Mouse (Mus musculus) embryonic facial prominence, embryonic 12.5 days (tissue): ENCODE measurements around the gene Drp2. TPM values are rescaled to one million over a fixed set of nuclear protein-coding genes. Genes with fewer than 3 reads are reported as not detected.

Source experiments
- ATAC-seq: fragments of 200-750 bp; cut with Nextera tagmentation; 2 replicates; pipeline ENCODE4 v1.8.0; 2017; ENCODE audit not compliant: insufficient number of reproducible peaks, insufficient read depth, low FRiP score, low TSS enrichment
- H3K27ac ChIP-seq: fragments of 300-500 bp; sonication (generic); 2 replicates; pipeline ENCODE4 v1.5.1; 2016; ENCODE audit warnings: mild to moderate bottlenecking
- H3K27me3 ChIP-seq: fragments of 300-500 bp; sonication (generic); 2 replicates; pipeline ENCODE4 v1.6.1; 2016; ENCODE audit warnings: mild to moderate bottlenecking, moderate library complexity
- H3K36me3 ChIP-seq: fragments of 300-500 bp; sonication (generic); 2 replicates; pipeline ENCODE4 v1.6.1; 2016; ENCODE audit warnings: mild to moderate bottlenecking
- H3K4me1 ChIP-seq: fragments of 300-500 bp; sonication (generic); 2 replicates; pipeline ENCODE4 v1.6.1; 2016
- H3K4me2 ChIP-seq: fragments of 300-500 bp; sonication (generic); replicated peaks from 2 replicates; pipeline ENCODE4 v1.6.1; 2016; ENCODE audit warnings: mild to moderate bottlenecking, moderate library complexity
- H3K4me3 ChIP-seq: fragments of 300-500 bp; sonication (generic); 2 replicates; pipeline ENCODE4 v1.5.1; 2016; ENCODE audit warnings: mild to moderate bottlenecking
- H3K9ac ChIP-seq: fragments of 300-500 bp; sonication (generic); 2 replicates; pipeline ENCODE4 v1.6.1; 2016; ENCODE audit warnings: mild to moderate bottlenecking, moderate library complexity
- H3K9me3 ChIP-seq: fragments of 300-500 bp; sonication (generic); 2 replicates; pipeline ENCODE4 v1.6.1; 2016; ENCODE audit warnings: mild to moderate bottlenecking, moderate library complexity
- WGBS: fragments of 180-500 bp; shearing (Covaris S2); methylation state at CpG from one replicate; pipeline ENCODE4 v1.1.7; 2016; 5-methylcytosine and 5-hydroxymethylcytosine counted together
- polyA plus RNA-seq: library from polyadenylated mRNA; unstranded; fragments of >200 nt; fragmentation: Nextera tagmentation; extraction: Ambion mirVana; gene quantifications from 2 replicates; pipeline ENCODE4 v1.2.1, GENCODE M21; 2016

The Drp2 gene
- polyA plus RNA-seq = 5.0 and 5.2 TPM in 2 replicates

DNA sequence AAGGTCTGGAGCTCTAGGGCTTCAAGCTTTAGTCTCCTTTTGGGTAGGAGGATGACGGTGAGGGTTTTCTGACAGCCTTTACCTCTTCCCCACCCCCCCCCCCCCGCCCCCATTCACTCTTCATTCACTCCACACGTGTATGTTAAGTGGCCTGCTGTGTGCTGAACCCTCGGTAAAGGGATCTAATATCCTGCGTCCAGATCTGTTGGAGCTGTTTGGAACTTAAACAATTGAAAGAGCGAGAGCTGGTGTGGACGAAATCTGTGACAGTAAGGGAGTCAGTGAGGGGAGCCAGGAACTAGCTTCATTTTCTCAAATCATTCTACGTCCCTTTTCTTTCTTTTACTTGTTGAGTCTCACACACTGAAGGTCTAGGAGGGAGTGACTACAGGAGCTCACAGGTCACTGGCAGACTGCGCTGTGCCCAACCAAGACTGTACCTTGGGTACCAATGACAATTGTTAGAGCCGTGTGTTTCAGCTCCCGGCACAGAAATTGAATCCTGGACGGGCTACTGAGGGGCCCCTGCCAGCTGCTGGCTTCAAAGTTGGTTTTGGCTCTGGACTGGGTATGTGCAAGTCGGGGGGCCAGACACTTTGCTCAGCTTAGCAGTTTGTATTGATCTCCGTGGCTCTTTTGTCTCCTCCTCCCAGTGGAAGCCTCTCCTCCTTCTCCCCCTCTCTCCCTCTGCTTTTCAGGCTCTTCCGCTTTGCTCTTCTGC lies at the start of gene Drp2:
Drp2 (plus strand) TSS at position 689 of the 721 bp plus-strand sequence.
- H3K4me3 ChIP-seq = peak within 1 kb of the TSS; percentile 36
- H3K27me3 ChIP-seq = 0 out of 2 replicates have a peak, but pooled peaks cover 3% of the 10 kb centered on the region
- peak within 1 kb of the TSS; percentile 49 for H3K4me2 ChIP-seq
- no peaks in the 10 kb centered on the region for H3K36me3 ChIP-seq
- 0 out of 2 replicates have a peak, but pooled peaks have one; percentile 28 for ATAC-seq
- H3K9ac ChIP-seq = peak within 1 kb of the TSS; percentile 44; the same call in 1 of the 2 replicates
- no peaks in the 10 kb centered on the region for H3K4me1 ChIP-seq
- peak within 1 kb of the TSS; percentile 30; the same call in 1 of the 2 replicates for H3K27ac ChIP-seq
- no peaks in the 10 kb centered on the region for H3K9me3 ChIP-seq
- 26% methylated on average over 14 of the region's 15 CpGs for WGBS

DNA sequence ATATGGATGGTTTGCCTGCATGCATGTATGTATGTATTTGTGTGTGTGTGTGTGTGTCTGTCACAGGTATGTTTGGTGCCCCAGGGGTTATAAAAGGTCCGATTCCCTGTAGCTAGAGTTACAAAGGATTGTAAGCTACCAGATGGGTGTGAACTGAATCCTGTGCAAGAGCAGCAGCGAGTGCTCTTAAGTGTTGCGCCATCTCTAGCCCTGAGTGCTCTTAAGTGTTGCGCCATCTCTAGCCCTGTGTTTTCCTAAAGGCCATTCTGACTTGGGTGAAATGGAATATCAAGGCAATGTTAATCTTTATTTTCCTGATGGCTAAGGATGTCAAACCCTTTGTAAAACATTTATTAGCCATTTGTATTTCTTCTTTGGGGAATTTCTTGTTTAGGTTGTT lies 45.0 kb upstream of the Drp2 start:
- Histone ChIP-seq H3K9me3 (no peaks in the 10 kb centered on the region), H3K4me3 (no peak overlapping the region), H3K27me3 (no peaks in the 10 kb centered on the region), H3K9ac (no peak overlapping the region), H3K27ac (no peak overlapping the region), H3K4me1 (no peaks in the 10 kb centered on the region), H3K36me3 (no peaks in the 10 kb centered on the region), H3K4me2 (no peak overlapping the region)
- ATAC-seq = no peak
- 80% methylated on average over 4 of the region's 4 CpGs for WGBS

DNA sequence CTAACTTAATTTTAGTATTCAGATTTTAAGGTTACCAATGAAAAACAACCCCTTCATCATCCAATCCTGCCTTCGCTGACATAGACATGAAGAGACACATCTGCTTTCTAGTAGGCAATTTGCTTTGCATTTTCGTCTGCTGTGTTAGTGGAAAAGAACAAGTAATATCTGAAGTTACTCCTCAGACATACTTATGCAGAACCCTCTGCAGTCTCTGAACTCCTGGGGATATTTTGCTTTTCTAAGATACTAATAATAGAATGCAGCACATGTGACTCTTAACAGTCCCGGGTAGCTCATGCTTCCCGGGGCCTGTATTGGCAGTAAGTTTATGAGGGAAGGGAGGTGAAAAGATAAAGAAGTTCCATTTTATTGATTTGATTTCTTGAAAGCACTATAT lies 42.2 kb upstream of the Drp2 start:
- Histone ChIP-seq H3K27ac (no peak overlapping the region), H3K4me3 (no peak overlapping the region), H3K4me1 (no peaks in the 10 kb centered on the region), H3K36me3 (no peaks in the 10 kb centered on the region), H3K9ac (no peak overlapping the region), H3K4me2 (no peak overlapping the region), H3K27me3 (no peaks in the 10 kb centered on the region), H3K9me3 (no peaks in the 10 kb centered on the region)
- ATAC-seq = no peak
- 86% methylated on average over 4 of the region's 4 CpGs for WGBS

DNA sequence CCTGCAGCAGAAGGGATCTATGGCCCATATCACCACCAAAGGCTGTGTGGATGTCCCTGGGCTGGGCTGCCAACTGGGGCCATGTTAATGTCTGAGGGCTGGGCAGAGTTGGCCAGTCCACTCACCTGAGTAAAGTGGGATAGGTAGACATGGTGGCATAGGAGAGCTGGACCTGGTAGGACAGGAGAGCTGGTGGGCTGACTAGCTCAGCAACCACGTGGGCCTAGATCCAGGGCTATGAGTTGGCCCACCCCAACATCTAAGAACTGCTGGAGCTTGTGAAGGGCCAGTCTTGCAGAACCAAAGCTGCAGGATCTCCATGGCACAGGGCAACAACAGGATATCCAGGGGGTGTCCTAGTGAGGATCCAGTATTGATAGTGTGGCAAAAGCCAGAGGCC lies 38.9 kb upstream of the Drp2 start:
- 76% methylated on average over 1 of the region's 1 CpGs for WGBS
- no peak for ATAC-seq
- Histone ChIP-seq H3K27ac (no peak overlapping the region), H3K36me3 (no peaks in the 10 kb centered on the region), H3K9ac (no peak overlapping the region), H3K4me1 (no peaks in the 10 kb centered on the region), H3K4me3 (no peak overlapping the region), H3K4me2 (no peak overlapping the region), H3K27me3 (no peaks in the 10 kb centered on the region), H3K9me3 (no peaks in the 10 kb centered on the region)

DNA sequence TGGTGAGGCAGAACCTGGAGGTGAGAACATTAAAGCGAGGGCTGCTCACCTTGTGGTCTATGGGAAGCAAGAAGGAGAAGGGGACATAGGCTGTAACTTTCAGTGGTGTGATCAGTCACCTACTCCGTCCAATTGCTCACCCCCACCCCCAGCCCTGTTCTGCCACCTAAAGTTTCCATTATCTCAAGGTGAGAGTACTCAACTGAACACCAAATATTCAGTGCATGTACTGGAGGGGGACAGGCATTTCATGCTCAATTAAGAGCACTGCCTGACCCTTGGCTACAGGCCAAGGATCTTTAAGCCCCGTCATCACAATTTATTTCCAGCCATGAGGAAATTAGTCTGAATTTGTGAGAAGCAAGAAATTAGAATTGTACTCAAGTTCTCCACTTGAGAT lies 37.8 kb upstream of the Drp2 start:
- WGBS = 86% methylated on average over 3 of the region's 3 CpGs
- ATAC-seq = no peak
- no peak overlapping the region for H3K9ac ChIP-seq
- H3K27ac ChIP-seq = no peak overlapping the region
- H3K9me3 ChIP-seq = no peaks in the 10 kb centered on the region
- no peaks in the 10 kb centered on the region for H3K36me3 ChIP-seq
- H3K4me1 ChIP-seq = no peaks in the 10 kb centered on the region
- no peaks in the 10 kb centered on the region for H3K27me3 ChIP-seq
- H3K4me3 ChIP-seq = no peak overlapping the region
- no peak overlapping the region for H3K4me2 ChIP-seq

DNA sequence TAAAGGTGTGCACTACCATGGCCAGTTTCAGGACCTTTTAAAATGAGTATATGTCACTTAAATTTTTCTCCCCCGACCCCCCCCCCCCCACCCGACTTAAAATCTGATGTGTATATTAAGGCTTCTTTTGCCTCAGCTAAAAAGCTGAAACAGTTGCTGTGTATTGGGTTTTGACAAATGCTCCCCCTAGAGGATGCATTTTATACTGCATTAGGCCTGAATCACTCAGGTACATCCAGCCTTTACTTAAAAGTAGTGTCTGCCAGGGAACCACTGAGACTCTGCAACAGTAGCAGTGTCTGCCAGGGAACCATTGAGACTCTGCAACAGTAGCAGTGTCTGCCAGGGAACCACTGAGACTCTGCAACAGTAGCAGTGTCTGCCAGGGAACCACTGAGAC lies 33.1 kb upstream of the Drp2 start:
- Histone ChIP-seq H3K4me3 (no peak overlapping the region), H3K4me2 (no peak overlapping the region), H3K9ac (no peak overlapping the region), H3K9me3 (no peaks in the 10 kb centered on the region), H3K4me1 (no peaks in the 10 kb centered on the region), H3K36me3 (no peaks in the 10 kb centered on the region), H3K27me3 (no peaks in the 10 kb centered on the region), H3K27ac (no peak overlapping the region)
- ATAC-seq = no peak
- 12% methylated on average over 2 of the region's 2 CpGs for WGBS

DNA sequence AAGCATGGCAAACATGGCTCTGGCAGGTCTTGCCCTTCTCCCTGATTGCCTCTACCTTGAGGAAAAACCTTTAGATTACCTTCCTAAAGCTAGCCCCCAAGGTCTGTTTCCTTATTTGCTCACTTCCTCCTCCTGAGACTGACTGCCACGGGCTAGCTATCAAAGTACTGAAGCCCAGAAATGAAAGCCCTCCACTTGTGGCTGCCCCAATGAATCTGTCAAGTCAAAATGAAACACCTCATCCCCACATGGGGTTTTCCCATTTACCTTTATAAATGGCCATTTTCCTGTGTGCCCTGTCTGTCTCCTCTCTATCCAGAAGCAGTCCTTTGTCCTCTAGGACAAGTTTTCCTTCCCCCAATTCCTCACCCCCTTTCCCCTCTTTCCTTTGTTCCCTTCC lies 30.2 kb upstream of the Drp2 start:
- no peaks in the 10 kb centered on the region for H3K36me3 ChIP-seq
- H3K9me3 ChIP-seq = no peaks in the 10 kb centered on the region
- no peak overlapping the region for H3K4me2 ChIP-seq
- H3K27ac ChIP-seq = no peak overlapping the region
- no peak overlapping the region for H3K9ac ChIP-seq
- no peak for ATAC-seq
- no peaks in the 10 kb centered on the region for H3K4me1 ChIP-seq
- H3K27me3 ChIP-seq = no peaks in the 10 kb centered on the region
- WGBS = 75% methylated on average over 1 of the region's 1 CpGs
- H3K4me3 ChIP-seq = no peak overlapping the region

DNA sequence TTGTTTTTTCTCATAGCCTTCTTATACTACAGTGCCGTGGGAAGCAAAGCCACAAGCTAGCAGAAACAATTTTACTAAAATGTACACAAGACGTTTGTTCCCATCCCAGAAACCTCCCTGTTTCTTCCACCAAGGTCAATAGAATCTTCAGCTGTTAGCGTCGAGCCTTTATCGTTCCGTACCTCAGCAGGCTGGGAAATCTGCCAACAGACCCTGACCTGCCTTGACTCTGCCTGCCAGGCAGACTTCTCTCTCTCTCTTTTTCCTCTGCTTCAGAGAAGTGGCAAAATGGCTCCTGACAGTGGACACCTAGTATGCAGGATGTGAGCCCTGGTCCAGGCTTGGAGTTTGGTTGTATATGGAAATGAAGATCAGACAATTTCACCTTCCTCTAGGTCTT lies 19.5 kb upstream of the Drp2 start:
- Histone ChIP-seq H3K27ac (no peak overlapping the region), H3K9ac (no peak overlapping the region), H3K4me1 (no peaks in the 10 kb centered on the region), H3K9me3 (no peaks in the 10 kb centered on the region), H3K4me2 (no peak overlapping the region), H3K4me3 (no peak overlapping the region), H3K27me3 (no peaks in the 10 kb centered on the region), H3K36me3 (no peaks in the 10 kb centered on the region)
- 88% methylated on average over 6 of the region's 6 CpGs for WGBS
- ATAC-seq = no peak

DNA sequence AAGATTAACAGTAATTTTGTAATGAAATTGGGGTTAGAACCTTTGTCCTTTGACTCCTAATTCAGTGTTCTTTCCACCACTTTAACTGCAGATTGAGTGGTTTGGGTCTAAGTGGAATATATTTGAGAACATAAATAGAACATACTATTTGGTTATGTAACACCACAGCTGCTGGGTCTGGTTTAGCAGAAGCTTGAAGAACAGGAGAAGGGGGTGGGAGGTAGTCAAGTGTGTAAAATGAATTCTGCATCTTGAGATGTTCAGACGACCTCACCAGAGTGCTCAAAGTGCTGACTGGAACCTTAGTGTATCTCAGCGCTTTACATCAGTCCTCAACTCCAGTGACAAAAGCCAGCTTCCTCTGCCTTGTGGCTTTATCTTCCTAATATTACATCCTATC lies 5.4 kb upstream of the Drp2 start:
- no peak overlapping the region for H3K9ac ChIP-seq
- H3K4me1 ChIP-seq = no peaks in the 10 kb centered on the region
- H3K9me3 ChIP-seq = no peaks in the 10 kb centered on the region
- no peak overlapping the region for H3K4me2 ChIP-seq
- 73% methylated on average over 2 of the region's 2 CpGs for WGBS
- H3K27ac ChIP-seq = no peak overlapping the region
- H3K36me3 ChIP-seq = no peaks in the 10 kb centered on the region
- ATAC-seq = no peak
- no peaks in the 10 kb centered on the region for H3K27me3 ChIP-seq
- no peak overlapping the region for H3K4me3 ChIP-seq

DNA sequence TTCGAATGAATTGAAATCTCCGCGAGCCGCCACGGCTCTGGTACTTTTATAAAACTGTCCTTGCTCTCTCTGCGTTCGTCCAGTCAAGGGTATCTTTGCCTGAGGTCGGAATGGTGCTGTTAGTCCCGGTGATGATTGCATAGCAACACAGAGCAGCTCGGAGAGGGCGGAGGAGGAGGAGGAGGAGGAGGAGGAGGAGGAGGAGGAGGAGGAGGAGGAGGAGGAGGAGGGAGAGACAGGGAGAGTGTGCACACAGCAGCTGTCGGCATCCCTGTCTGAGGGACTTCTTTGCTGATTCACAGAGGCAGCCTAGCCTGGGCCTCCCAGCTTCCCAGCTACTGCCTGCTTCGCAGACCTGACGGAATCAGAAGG lies 219 bp downstream of the Drp2 start:
- peak overlapping the region; percentile 36 for H3K4me3 ChIP-seq
- H3K36me3 ChIP-seq = no peaks in the 10 kb centered on the region
- H3K4me1 ChIP-seq = no peaks in the 10 kb centered on the region
- peak overlapping the region; percentile 30; the same call in 1 of the 2 replicates for H3K27ac ChIP-seq
- no peak for ATAC-seq
- H3K4me2 ChIP-seq = peak overlapping the region; percentile 49
- 33% methylated on average over 13 of the region's 14 CpGs for WGBS
- H3K9me3 ChIP-seq = no peaks in the 10 kb centered on the region
- 0 out of 2 replicates have a peak, but pooled peaks cover 7% of the 10 kb centered on the region for H3K27me3 ChIP-seq
- H3K9ac ChIP-seq = no peak overlapping the region

DNA sequence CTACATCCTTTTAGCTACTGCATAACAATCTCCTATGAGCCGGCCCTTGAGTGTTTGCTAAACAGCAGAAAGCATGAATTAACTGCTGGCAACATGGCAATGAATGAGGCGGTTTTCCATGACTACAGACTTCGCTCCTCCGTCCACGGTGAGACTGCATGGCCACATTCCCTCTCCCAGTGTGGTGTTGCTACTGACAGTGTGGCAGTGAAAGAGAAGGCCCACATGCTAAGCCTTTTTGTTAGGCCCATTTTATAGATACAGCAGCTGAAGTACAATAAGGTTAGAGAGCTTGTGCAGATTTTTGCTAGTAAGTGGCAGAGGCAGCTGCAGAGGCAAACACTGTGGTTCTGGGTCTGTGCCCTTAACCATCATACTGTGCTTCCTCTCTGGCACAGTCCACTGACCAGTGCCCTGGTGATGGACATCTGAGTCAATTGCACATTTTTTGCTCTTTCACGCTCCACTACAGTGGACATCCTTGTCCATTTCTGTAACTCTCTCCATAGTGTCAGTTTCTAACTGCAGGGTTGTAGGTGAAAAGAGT lies 5.1 kb downstream of the Drp2 start:
- H3K9ac ChIP-seq = no peak overlapping the region
- WGBS = 86% methylated on average over 6 of the region's 6 CpGs
- 0 out of 2 replicates have a peak, but pooled peaks cover 7% of the 10 kb centered on the region for H3K27me3 ChIP-seq
- H3K27ac ChIP-seq = no peak overlapping the region
- no peak overlapping the region for H3K4me3 ChIP-seq
- ATAC-seq = no peak
- H3K4me1 ChIP-seq = no peaks in the 10 kb centered on the region
- H3K9me3 ChIP-seq = no peaks in the 10 kb centered on the region
- no peak overlapping the region for H3K4me2 ChIP-seq
- H3K36me3 ChIP-seq = no peaks in the 10 kb centered on the region

DNA sequence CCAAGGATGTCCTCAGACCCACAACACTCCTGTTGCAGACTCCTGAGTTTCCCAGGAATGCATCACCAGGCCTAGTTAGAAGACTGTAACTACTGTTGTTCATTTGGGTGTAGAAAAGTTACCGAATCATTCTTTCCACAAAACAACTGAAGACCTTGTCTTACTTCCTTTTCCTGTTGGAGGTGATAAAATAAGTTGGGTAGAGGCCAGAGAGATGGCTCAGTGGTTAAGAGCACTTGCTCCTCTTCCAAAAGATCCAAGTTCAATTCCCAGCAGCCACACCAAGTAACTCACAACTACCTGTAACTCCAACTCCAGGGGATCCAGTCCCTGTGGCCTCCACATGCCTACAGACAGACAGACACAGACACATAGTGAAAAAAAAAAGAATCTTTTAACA lies 7.7 kb downstream of the Drp2 start:
- ATAC-seq = no peak
- no peaks in the 10 kb centered on the region for H3K4me1 ChIP-seq
- H3K4me3 ChIP-seq = no peak overlapping the region
- H3K9me3 ChIP-seq = no peaks in the 10 kb centered on the region
- no peaks in the 10 kb centered on the region for H3K36me3 ChIP-seq
- no peak overlapping the region for H3K9ac ChIP-seq
- no peak overlapping the region for H3K27ac ChIP-seq
- H3K27me3 ChIP-seq = 0 out of 2 replicates have a peak, but pooled peaks cover 4% of the 10 kb centered on the region
- H3K4me2 ChIP-seq = no peak overlapping the region
- WGBS = 91% methylated on average over 1 of the region's 1 CpGs
